Mouse (Mus musculus) kidney, postnatal 25 days (tissue): Measurements from ENCODE around the gene Vps33b.

Experiments
- DNase-seq, 2 experiments: peaks; one replicate each; pipeline ENCODE4 v3.0.0; 2021; ENCODE audit warnings: mixed read lengths in 2 of 2

Gene Vps33b

DNA sequence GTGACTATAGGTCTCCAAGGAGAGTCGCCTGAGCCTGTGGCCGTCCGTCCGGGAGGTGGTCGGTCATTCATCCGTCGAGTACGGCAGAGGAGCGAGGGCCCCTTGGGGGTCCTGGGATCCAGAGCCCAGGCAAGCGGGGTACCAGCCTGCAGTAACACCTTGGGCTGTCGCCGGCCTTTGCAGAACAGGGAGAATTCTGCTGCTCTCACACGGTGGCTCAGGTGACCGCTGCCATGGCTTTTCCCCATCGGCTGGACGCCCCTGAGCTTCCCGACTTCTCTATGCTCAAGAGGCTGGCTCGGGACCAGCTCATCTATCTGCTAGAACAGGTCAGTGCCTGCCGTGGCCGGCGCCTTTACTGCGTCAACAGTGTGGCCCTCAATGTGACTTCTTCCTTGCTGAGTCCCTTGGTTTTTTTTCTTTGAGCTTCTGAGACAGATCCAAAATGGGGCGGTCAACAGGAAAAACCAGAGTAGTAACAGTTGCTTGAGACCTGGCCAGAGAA is 354 bp downstream of the Vps33b start:
- DNase-seq: peak; percentile 60 to 80

DNA sequence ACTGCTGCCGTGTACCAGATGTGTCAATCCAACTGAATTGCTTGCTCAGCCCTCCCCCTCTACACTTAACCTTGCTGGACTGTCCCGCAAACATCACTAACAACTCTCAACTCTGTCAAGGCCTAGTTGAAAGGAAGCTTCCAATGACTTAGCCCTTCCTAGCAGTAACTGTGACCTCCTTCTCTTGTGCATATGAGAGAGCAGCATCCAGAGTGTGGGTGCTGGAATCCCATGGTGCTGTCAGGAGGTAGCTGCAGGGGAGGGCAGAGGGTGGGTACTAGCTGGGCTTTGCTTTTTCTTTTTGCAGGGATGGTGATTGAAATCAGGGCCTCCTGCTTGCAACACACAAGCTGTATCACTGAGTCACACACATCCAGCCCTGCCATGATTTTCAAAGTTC is 4.0 kb downstream of the Vps33b start:
- peak in 1 of 2 experiments; percentile 11 for DNase-seq

DNA sequence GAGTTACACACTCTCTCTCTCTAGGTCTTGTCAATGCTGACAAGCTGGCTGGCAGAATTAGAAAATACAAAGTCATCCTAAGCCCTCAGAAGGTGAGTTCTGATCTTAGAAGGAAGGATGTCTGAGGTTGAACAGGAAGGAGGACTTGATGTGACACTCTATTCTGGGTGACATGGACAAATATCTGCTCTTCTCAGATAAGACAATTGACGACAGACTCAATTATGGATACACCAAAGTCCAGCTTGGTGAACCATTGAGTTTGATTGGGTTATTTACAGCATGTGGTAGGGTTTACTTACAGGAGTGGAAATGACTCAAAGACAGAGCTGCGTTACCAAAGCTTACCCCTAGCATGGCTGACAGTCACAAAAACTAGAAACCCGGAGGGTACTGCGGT is 6.9 kb downstream of the Vps33b start:
- DNase-seq: no peak

DNA sequence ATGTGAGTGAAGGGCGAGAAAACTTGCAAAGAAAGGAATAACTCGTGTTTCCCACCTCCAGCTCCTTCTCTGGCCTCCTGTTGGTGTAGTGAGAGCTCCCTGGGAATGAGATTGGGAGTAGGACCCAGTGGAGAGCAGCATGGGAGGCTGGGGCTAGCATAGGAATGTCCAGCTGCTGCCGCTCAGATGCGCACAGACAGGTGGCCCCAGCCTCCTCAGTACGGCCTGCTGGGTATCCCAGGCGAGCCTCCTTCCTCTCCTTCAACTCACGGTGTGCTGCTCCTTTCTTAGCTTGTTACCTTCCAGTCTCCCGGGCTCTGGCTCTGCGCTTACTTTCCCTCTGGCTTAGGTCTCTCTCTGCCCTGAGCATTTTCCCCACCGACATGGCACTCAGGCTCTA is 10.6 kb downstream of the Vps33b start:
- no peak for DNase-seq

DNA sequence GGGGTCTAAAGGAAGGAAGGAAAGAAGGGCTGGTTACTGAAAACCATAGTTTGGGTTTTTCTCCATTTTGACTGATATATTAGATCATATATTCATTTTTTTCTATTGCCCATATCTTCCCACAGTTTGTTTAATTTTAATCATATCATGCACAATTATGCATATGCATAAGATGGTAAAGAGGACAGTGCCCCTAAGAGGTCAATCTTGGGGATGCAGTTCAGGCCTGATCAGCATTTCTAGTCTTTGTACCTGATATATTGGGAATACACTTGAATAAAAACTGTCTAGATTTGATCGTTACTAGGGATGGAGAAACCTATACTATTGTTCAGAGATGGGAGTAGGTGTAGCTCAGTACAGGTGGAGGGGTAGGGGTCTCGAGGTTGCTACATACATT is 11.5 kb downstream of the Vps33b start:
- DNase-seq: no peak

DNA sequence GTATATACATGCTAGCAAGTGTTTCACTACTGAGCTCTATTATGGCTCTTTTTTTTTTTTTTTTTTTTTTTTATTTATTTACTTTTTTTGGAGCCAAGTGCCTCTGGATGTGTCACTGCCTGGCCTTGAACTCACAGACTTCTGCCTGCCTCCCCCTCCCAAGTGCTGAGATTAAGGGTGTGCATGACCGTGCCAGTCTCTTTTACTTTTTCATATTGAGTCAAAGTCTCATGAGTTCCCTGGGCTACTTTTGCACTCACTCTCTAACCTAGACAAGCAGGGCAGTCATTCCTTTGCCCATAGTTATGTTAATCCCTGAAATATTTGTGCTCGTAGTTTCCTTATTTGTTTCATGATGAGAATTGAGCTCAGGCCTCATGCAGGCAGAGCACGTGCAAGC is 12.2 kb downstream of the Vps33b start:
- DNase-seq: no peak

DNA sequence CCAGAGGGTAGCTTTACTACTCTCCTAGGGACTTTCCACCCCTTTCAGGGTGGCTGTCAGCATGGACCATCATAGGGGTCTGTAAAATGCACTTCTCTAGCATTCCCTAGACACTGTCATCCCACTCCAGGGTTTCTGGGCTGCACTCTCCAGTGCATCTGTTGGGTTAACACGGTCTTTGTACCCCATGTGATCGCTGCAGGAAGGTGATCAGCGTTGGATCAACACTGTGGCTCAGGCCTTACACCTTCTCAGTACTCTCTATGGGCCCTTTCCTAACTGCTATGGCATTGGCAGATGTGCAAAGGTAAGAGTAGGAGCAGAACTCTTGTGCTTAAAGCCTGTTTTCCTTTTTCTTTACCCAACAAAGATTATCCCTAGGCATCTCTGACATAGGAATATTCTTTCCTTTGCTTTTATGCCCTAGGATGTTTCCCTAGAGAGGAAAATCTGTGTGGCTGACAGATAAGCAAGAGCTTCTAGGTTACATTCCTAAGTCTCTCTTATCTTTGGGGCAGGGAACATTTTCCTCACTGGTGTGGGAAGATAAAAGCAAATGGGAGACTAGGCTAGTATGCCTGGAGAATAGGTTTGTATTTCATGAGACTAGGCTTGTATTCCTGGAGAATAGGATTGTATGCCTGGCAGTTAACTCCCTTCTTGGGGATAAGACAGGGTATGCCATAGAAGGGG is 13.9 kb downstream of the Vps33b start:
- DNase-seq: no peak

DNA sequence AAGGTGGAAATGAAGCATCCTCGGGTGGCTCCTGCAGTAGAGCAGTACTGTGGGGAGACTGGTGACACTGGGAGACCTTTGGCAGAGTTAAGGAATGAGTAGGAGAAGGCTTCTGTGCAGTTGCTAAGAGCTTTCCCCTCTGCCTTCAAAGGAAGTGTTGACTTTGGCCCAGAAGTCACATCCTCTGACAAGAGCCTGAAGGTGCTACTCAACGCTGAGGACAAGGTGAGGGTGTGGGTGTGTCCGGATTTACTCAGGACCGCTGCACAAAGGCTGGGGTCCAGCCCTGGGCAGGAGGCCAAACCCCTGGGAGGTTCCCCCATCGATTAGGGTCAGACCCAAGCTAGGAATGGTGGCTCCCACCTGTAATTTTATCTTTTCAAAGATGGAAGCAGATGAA is 14.9 kb downstream of the Vps33b start:
- DNase-seq: no peak

DNA sequence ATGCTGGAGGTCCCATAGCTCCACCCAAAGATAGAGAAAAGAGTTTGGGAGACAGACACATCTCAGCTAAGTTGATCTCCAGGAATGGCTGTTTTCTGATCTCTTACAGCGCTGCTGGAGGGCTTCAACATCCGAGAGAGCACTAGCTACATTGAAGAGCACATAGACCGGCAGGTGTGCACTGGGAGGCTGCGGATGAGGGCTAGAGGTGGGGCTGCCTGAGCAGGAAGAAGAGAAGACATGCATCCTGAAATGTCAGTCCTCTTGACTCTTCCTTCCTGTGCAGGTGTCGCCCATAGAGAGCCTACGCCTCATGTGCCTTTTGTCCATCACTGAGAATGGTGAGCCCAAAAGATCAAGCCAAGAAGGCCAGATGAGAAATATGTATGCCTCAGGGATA is 16.3 kb downstream of the Vps33b start:
- DNase-seq: no peak

DNA sequence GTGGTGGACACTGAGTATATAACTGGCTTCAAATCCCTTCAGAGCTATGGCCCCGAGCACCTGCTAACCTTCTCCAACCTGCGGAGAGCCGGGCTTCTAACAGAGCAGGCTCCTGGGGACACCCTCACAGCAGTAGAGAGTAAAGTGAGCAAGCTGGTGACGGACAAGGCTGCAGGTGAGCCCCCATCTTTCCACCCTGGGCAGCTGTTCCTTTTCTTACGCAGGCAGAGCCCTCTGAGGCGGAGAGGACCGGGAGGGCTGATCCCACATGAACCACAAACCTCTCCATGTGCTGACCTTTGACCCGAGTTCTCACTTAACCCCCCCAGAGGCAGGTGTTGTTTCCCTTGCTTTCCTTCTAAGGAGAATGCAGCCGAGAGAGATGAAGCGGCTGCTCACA is 18.3 kb downstream of the Vps33b start:
- DNase-seq: no peak

DNA sequence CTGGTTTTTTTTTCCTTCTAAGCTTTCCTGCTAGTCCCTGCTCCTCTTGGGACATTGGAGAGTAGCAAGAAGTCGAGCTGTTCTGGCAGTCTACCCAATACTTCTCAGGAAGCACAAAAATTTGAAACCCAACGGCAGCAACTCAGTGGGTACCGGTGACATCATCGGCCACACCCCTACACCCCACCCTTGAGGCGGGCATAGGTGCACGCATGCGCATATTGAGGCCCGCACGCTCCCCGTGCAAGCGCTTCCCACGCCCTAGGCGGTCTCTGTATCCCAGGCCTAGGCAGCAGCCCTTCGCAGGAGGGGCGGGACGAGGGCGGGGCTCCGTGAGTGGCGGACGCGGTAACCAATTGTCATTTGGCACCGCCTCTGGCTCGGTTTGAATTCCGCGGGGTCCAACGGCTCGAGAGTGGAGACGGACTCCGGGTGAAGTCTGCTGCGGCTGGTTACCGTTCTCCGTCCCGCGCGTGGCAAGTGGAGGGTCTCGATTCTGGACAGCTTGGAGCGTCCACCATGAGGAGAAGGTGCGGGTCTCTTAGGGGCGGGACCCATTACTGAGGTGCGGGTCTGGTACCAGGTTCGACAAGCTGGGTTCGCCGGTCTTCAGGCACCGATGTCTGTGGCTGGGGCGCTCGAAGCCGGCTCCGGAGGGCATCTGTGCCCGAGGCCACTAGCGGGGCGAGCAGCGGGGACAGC is 24.8 kb downstream of the Vps33b start, which contains the start of gene Prc1:
Gene Prc1 (plus strand): TSS at position 389 of the 702 bp plus-strand sequence.
- DNase-seq: peak; percentile 96 to 99

DNA sequence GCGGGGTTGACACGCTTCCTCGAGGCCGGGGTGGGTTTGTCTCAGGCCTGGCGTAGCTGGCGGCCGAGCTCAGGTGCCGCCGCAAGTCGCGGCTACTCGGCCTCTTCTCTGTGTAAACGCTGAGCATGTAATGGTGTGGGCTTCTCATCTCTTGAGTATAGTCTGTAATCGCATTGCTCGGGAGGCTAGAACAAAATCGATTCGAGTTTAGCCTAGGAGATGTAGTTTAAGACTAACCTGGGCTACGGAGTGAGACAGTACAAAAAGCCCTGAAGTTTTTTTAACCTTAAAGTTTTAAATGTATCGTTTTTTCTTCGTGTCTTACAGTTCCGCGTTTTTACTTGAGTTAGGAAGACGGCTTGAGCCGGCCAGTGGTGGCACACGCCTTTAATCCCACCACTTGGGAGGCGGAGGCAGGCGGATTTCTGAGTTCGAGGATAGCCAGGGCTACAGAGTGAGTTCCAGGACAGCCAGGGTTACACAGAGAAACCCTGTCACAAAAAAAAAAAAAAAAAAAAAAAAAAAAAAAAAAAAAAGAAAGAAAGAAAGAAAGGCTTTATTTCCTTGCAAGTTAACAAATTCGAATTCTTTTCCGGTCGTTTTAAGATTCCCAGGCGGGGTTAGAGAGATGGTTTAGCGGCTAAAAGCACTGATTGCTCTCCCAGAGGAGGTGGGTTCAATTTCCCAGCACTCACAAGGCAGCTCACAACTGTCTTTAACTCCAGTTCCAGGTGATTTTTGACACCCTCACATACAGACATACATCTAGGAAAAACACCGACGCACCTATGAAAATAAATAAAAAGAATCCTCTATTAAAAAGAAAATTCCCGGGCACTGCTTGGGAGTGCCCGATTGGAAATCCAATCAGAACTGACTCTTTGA is 25.6 kb downstream of the Vps33b start:
- no peak for DNase-seq

DNA sequence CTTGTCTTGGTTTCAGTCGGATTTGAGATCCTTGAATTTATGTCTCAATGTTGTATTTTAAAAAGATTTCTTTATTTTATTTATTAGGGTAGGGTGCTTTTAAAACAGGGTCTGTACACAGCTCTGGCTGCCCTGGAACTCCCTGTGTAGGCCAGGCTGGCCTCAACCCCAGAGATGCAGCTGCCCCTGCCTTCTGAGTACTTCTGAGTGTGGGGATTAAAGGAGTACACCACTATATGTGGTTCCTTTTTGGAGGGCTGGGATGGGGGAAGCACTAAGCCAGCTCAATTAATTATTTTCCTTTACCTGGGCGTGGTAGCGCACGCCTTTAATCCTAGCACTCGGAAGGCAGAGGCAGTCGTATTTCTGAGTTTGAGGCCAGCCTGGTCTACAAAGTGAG is 27.0 kb downstream of the Vps33b start:
- DNase-seq: no peak

DNA sequence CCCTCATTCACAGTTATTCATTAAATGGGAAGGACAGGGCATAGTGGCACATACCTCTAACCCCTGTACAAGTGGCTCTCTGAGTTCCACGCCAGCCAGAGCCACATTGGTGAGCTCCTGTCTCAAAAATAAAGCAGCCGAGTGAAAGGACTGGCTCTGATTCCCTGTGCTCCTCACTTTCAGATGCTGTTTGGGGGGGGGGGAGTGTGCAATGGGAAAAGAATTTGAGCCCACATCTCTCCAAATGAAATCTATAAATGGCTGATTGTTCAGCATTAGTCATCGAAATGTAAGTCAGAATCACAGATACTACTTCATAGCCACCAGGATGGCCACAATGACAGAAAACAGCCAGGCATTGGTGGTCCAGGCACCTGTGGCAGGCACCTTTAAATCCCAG is 27.6 kb downstream of the Vps33b start:
- DNase-seq: no peak

DNA sequence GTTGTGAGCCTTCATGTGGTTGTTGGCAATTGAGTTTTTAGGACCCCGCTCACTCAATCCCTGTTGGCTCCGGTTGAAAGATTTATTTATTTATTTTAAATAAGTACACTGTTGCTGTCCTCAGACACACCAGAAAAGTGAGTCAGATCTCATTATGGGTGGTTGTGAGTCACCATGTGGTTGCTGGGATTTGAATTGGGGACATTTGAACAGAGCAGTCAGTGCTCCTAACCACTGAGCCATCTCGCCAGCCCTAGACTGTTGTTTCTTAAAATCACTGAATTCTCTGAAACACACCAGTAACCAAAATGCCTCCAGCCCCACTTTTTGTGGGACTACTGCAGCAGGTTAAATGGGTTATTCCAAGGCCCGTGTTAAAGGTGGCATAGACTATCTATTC is 29.3 kb downstream of the Vps33b start:
- no peak for DNase-seq

DNA sequence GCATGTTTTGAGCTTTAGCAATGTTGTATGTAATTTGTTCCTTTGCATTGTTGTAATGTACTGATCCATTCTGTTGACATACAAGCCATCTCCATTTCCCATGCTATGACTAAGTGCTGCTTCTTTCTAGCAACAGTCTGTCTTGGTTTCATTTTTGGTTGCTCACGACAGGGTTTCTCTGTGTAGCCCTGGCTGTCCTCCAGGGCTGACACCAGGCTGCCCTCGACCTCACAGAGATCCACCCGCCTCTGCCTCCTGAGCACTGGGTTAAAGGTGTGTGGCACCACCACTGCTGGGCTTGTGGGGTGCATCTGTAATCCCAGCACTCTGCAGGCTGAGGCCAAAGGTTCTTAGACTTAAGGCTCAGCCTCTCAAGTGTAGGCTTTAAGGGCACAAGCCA is 30.1 kb downstream of the Vps33b start:
- no peak for DNase-seq

DNA sequence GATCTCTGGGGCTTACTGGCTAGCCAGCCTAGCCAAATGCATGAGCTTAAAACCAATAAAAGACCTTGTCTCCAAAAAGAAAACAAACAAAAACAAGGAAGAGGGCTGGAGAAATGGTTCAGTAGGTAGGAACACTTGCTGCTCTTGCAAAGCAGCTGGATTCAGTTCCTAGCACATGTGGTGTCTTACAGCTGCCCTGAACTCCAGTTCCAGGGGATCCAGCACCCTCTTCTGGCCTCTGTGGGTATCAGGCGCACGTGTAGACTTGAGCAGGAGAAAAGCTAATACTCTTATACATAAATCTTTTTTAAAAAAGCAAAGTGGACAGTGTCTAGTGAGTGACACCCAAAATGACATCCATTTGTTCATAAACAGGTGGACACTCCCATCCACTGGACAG is 32.1 kb downstream of the Vps33b start:
- no peak for DNase-seq

DNA sequence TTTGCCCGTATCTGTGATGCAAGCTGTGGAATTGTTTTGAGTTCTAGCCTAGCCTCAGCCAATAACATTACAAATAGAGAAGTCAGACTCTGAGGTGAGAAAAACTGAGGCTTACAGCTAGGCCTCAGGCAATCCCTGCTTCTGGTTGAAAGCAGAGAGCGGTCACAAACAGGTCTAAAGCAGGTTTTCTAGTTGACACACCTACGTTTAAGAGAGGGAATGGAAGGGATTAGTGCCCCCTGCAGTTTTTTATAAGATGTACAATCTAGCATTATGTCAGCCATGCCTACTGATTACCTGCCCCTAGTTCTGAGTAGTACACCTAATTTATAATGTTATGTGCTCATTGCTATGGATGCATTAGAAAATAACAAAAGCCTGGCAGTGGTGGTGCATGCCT is 38.3 kb downstream of the Vps33b start:
- DNase-seq: no peak

DNA sequence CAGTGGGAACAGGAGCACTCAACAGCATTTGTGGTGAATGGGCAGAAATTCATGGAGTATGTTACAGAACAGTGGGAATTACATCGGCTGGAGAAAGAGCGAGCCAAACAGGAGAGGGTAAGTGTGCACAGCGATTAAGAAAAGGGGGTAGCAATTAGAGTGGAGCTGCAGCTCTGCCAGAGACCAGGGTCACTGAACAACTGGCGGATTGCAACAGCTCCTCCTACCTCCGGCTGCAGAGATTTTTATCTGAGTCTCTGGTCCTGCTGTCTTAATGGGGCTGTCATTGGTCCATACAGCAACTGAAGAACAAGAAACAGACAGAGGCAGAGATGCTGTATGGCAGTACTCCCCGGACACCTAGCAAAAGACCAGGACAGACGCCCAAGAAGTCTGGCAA is 41.3 kb downstream of the Vps33b start:
- no peak for DNase-seq

DNA sequence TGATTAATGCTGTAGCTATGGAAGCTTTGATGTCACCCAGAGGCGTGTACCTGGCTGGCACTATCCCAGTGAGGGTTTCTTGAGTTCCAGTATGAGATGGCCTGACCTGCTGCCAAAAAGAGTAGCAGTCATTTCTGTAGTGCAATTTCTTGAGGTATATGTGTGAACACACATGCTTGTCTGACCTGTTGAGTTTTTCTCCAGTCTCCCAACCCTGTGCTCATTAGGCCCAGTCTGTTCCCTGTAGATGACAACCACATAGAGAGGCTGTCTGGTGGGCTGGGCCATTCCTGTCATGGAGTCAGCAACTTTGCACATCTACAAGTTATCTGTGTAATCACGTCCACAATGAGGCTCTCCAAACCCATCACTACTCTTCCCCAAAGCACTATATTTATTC is 46.3 kb downstream of the Vps33b start:
- DNase-seq: no peak

DNA sequence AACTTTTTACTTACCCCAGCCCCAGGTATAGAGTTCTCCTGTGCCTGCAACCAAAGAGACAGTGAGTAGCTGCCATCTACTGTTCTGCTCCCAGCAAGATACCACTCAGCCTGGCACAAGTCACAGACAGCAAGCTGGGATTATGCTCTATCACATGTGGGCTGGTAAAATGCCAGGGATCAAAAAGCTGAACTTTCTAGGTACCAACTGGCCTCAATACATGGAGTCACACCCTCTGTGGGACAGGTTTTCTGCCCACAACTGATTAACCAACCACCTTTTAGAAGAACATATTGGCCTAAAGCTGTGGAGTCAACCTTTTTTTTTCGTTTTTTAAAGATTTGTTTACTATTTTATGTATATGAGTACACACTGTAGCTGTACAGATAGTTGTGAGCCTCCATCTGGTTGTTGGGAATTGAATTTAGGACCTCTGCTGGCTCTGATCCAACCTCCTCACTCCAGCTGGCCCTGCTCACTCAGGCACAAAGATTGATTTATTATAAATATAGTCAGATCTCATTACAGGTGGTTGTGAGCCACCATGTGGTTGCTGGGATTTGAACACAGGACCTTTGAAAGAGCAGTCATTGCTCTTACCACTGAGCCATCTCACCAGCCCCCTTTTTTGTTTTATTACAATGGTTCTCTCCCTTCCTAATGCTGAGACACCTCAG is 48.1 kb downstream of the Vps33b start:
- no peak for DNase-seq

DNA sequence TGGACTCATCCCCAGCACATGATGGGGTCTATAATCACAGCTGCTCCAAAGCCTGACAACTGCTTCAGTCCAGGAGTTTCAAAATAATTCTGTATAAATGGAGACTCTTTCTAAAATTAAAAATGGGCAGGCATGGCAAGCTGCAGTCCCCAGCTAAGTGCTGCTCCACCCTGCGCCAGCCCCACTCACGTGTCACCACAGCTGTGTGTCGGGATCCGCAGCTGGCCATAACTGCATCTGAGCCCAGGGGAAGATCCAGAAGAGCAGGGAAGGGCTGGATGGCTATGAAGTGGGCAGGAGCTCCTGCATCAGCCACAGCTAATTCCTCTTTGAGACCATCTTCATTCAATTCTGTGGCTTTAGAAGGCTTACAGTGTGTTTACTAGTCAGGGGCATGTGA is 49.2 kb downstream of the Vps33b start:
- DNase-seq: no peak
